Mouse (Mus musculus) naive thymus-derived CD4-positive, alpha-beta T cell, adult 2 months (primary cell): ENCODE data around the gene Vwa2.

Source experiments
- DNase-seq: peaks from one replicate; pipeline ENCODE4 v3.0.0-alpha.2; 2011; ENCODE audit warnings: low read depth

Gene Vwa2

DNA sequence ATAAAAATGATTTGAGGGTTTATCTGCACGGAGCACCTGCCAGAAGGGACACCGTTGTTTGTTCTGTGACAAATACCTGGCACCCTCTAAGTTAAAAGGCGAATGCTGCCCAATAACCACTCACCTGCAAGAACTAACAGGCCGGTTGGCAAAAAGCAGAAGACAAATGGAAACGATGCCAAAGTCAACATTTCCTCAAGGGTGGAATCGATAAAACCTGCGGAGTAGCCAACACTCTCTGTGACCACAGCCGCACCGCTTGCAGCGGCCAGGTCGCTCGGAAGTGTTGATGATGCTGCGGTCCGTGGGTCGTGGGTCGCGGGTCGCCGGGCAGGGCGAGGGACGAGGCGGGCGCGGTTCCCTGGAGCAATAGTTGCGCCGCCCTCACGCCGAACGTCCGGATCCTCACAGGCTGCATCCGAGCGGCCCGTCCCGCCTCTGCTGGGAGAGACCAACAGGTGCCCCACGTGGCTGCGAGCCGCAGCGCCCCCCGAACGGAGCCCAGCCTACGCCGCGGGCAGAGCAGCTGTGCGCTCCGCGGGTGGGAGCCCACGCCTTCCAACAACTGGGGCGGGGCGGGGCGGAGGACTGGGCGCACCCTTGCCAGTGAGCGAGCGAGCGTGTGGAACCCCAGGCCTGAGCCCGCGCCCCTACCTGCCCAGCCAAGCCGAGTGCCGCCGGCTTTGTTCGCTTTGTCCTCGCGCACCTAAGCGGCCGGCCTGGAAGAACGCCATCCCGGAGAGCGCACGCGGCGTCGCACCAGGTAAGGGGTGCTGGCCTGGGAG is at the start of gene Vwa2:
TSS of gene Vwa2 (plus strand) at position 434 of the 785 bp plus-strand sequence.
- no peak for DNase-seq

DNA sequence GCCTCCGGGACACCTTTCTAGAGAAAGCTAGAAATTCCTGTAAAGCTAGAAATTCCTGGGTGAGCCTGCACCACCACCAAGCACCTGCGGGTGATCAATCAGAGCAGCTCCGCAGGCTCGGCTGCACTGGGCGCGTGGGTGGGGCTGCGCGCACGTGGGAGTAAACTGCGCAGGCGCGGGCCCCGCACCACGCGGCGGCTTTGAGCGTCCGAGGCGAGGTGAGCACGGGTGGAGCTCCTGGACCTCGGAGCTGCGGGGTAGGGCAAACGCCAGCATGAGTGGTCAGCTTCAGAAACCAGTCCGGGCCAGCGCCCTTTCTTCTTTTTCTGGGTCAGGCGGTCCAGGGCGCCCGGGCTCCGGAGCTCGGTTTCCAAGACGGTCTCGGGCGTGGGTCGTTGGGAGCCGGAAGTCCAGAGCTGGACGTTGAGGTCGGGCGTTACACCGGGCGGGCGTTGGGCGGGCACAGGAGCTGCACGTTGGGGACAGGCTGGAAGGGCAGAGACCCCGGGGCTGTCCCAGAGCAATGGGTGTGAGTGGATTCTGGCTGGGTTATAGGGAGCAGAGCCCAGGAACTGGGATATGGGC is 47.9 kb upstream of the Vwa2 start, which contains the start of gene Tdrd1:
TSS of gene Tdrd1 (plus strand) at position 163 of the 585 bp plus-strand sequence.
- no peak for DNase-seq

DNA sequence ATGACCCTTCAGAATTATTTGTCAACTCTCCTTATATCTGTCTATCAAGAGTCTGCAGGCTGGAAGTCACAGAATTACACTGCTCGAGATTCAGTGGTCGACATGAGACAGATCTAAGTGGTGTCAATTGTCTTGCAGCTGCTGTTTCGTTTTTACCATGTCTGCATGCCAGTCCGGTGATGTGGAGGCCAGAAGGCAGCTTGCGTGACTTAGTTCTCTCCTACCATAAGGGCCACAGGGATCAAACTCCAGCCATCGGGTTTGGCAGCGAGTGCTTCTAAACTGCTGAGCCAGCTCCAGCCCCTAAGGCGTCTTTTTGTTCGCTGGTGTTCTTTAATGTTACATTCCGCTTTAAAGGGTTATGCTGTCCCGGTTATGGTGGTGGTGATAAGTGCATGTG is 45.7 kb upstream of the Vwa2 start:
- DNase-seq = no peak

DNA sequence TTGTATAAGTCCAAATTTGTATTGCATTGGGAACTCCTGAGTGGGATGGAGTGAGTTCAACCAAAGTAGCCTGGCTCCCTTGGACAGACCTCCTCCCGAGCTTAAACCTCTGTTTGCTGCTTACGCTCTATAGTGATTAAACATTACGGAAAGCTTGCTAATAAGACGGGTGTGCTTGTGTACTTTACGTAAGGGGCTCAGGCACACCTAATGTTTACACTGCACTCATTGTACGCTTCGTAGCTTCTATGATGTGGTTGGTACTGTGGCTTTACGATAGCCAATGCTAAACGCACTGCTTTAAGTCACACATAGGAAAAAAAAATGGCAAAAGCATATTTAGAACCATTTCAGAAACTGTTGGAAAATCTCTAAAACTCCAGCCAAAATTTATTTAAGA is 44.8 kb upstream of the Vwa2 start:
- no peak for DNase-seq

DNA sequence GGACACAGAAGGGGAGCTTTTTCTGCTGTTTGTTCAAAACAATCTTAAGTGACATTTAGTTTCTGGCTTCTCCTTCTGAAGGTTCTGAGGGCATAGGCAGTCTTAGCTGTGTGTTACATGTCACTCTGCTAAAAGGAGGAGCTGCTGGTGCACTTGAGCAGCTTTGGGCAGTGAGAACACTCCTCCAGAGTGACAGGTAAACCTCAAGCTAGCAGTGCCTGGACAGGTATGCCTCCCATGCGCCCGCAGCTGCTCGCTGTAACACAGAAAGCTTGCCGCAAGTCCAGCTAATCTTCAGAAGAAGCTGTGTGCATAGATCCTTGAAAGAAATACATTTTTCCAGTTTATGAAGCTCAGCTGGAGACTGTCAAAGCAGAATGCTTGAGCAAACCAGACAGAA is 43.9 kb upstream of the Vwa2 start:
- DNase-seq = no peak

DNA sequence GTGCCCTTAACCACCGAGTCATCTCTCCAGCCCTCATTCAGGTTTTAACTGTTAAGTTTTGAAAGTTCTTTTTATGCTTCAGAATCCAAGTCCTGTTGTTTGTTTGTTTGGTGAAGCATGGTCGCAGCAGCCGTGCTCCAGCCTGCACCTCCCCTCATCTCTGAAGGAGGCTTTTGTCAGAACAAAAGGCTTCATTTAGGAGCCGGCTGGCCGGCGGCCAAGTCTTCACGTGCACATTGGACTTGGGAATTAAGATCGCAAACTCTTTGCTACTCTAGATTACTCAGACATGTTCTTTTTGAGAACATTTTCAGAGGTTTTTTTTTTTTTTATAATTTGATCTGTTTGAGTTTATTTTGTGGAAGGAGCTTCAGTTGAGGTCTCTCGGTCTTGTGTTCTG is 38.7 kb upstream of the Vwa2 start:
- DNase-seq = no peak

DNA sequence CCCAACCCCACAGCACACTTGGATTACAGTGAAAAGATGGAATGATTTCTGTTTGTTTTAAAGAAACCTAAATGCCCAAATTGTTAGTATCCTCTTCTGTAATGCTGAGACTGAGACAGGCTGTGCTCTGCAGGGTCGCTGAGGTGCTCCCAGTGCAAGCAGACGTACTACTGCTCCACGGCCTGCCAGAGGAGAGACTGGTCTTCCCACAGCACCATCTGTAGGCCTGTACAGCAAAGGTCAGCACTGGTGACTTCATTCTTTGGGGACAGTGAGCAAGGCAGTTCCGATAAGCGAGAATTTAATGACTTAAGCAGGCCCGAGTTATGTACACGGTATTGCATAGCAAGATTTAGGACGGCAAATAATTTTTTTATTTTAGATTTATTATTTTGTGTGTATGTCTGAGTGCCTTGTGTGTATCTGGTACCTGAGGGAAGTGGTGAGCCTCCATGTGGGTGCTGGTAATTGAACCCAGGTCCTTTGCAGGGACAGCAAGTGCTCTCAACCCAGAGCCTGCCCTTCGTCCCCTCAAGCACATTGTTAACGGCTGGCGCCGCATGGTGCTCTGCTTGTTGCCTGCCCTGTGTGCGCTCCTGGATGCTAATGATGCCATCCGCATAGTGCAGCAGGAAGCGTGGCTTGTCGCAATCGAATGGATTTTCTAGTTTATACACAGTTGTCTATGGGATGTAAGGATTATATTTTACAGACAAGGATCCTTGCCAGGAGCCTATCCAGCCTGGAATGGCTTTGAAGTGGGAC is 34.9 kb upstream of the Vwa2 start:
- DNase-seq = no peak

DNA sequence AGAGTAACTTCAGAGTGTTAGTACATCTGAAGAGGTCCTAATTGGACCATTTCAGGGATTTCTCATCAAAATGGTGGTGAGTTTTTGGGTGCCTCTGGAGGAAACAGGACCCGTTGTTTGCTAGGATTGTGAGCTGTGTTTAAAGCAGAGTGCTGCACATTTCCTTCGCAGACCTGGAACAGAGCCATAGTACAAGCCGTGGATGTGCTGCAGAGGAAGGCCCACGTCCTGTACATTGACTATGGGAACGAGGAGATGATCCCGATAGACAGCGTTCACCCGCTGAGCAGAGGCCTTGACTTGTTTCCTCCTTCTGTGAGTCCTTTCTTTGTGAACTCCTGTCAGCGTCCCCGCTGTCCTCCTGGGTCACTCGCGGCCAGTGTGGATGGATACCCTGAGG is 31.1 kb upstream of the Vwa2 start:
- no peak for DNase-seq

DNA sequence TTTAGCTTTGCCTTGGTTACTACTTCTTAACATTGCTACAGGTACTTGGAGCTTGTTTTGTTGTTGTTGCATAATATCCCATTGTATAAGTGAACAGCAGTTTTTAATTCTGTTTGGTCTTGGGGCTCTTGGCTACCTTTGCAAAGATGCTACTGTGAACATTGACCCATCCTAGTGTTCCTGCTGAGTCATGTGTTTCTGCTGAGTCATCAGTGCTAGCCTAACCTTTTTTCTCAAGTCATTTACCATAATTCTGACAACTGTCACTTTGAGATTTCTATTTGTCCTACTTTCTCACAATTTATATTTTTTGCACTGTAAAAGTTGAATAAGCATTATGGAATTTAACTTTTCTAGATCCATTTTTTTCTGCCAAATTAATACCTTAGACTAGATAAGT is 21.5 kb upstream of the Vwa2 start:
- no peak for DNase-seq

DNA sequence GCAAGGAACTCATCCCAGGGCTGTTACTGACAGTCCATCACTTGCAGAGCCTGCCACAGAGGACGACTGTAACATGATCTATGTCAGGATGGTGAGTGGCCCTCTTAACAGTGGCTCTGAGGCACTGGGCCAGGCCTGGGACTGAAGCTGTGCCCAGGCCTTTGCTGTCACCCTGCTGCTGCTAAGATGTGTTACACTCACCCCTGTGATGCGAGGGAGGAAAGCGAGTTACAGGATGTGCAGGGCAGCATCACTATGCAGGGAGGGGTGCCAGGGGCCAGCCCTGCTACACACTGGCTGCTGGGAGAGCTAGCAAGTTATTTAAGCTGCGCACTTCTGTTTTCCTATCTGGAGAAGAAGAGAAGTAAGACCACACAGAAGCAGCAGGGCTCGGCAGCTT is 17.6 kb upstream of the Vwa2 start:
- DNase-seq = no peak

DNA sequence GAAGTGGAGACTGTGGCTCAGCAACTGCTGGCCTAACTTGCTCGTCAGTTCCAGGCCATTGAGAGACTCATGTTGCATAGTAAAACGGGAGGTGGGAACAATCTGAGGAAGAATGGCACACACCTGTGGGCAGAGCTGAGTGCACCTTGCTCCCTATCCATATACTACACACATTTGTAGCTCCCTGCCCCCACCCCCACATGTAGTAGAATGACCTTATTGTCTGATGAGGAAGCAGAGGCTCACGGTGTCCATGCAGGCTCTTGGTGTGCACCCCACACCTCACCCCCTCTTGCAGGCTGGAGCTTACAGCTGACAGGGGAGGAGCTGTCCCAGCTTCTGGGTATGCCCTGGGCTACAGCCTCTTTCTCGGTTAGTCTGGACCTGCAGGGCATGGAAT is 6.3 kb upstream of the Vwa2 start:
- DNase-seq = no peak

DNA sequence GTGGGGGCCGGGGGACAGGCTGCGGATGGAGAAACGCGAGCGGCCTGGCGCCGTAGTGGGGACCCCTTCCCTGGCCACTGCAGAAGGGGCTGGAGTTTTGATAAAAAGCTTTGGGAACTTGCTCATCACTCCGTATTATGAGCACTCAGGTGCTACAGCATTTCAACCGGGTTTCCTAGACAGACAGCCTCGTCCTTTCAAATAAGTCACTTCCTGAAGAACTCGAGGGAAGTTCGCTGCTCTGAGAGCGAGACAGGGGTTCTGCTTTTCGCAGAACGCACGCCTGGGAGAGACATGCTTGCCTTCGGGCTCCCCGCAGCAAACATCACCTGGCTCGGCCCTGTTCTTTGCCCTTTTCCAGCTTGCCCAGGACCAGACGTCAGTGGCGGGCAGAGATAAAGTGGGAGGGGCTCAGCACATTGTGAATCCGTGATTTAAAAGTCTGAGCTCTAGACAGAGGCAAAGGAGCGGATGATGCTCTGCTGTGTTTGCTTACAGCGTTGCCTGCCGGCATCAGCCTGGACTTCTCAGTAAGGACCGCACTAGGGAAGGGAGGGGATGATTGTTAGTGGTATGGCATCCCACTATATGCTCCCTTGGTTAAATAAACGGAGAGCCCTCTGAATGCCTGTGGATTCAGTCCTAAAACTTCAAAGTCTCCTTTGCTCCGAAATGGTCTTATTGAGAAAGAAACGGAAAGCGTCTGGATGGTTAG is 709 bp downstream of the Vwa2 start:
- DNase-seq = no peak

DNA sequence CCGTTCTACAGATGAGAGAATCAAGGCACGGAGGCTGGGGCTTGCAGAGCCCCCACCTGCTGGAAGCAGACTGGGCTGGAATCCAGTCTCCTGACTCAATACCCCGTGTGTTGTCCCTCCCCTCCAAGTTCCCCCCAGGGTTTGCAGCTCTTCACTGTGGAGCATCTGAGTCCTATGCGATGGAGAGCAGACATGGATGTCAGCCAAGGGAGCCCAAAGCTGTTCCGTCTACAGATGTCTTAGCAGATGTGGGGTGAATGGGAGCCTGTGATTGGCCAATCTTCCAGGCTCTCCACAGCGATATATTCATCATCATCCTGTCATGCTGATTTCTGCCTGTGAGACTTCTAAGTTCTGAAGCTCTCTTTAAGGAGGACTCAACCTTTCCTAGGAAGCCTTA is 3.3 kb downstream of the Vwa2 start:
- DNase-seq = no peak

DNA sequence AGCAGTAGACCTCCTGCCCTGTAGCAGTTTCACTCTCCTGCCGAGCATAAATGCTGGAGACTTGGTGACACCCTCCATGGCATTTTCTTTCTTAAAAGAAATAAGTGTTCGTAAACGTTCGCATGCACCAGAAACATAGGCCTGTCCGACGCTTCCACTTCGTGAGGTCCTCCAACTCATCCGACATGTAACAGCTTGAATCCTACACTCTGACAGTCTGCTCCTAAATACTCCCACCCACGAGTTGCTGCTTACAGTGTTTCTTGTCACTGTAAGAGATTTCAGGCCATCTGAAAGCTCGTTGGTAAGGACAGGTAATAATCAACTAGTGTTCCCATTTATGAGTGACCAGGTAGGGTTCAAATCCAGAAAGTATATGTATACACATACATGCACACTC is 13.8 kb downstream of the Vwa2 start:
- DNase-seq = no peak

DNA sequence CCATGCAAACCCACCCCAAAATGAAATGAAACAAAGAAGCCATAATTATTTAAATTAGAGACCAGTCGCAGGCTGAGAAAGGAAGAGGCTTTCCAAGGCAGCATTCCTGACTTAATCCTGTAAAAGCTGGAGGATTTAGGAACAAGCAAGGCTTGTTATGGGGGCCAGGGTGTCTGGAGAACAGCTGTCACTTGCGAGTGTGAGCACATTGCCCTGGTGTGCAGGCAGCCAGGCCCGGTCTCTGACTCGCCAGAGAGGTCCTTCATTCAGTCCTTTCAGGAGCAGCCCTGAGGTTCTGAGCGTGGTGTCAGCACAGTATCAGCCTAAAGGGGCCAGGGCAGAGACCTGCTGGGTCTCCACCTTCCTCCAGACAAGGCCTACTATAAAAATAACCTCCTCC is 14.6 kb downstream of the Vwa2 start:
- no peak for DNase-seq

DNA sequence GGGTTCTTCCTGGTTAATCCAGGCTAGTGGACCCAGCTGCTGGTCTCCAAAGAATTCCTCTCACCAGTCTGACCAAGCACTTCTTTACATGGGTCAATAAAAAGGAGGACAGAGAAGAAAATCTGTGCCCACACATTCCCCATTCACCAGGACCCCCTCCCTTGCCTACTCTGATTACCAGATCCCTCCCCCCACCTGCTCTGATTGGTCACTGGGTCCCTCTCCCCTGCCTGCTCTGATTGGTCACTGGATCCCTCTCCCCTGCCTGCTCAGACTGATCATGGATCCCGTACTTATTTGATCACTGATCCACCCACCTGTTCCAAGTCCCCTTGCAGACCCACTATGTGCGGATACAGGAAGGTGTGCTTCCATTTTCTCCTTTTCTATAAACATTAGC is 17.4 kb downstream of the Vwa2 start:
- no peak for DNase-seq

DNA sequence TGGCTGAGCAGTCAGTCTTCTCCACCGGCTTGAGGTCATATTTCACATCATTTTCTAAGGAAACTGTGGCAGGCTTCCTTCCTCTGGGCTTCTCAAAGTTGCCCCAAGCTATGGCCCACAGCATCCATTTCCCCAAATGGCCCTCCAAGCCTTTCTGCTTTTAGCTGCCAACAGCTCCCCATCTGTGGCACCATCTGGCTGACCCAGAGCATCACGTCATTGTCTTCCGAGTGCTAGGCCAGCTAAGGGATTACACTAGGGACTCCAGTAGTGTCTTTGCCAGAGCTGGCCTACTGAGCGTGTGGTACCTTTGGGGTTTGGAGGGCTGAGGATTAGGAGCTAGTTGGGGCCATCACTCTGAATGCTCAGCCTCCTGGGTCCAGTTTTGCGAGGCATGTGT is 18.5 kb downstream of the Vwa2 start:
- DNase-seq = no peak

DNA sequence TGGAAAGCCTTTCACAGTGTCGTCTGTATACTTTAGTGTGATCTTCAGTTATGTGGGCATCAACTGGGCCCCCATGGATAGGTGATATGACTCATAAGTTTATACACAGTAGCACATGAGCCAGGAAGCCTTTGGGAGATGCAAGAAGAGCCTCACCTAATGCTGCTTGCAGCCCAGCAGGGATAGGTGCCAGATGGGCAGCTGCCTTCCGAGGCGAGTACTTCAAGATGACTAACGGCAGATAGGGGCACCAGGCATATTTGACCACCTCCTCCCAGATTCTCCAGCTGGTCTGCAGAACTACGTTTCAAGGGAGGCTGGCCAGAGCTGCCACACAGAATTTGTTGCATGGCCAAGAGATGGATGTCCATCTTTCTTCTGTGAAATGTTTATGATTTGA is 19.3 kb downstream of the Vwa2 start:
- no peak for DNase-seq

DNA sequence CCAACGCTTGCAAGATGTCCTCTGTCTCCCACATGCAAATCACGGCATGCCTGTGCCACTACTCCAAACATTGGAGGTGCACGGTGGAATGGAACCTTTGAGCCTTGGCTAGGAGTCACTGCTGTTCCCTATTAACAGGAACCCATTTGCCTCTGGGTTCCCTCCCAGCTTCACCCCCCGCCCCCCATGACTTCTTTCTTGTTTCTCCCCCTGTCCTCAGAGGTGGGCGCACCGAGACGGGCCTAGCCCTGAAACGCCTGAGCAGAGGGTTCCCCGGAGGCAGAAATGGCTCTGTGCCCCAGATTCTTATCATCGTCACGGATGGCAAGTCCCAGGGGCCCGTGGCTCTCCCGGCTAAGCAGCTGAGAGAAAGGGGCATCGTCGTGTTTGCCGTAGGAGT is 23.6 kb downstream of the Vwa2 start:
- no peak for DNase-seq

DNA sequence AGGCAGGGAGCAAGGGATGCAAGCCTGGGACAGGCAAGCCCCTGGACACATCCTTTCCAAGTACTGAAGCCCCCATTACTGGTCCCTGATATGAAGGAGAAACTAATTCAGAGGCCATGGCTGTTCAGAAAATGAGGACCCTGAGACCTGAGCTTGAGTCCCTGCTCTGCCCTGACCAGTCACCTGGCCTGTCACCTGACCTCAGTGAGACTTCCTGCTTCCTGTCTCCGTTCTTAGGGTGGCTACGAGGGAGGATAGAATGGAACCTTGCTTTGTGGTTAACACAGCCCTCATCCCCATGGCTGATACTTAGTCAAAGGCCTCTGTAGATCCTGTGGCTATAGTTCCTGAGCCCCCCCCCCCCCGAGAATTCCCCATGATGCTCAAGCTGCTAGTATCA is 30.0 kb downstream of the Vwa2 start:
- no peak for DNase-seq

DNA sequence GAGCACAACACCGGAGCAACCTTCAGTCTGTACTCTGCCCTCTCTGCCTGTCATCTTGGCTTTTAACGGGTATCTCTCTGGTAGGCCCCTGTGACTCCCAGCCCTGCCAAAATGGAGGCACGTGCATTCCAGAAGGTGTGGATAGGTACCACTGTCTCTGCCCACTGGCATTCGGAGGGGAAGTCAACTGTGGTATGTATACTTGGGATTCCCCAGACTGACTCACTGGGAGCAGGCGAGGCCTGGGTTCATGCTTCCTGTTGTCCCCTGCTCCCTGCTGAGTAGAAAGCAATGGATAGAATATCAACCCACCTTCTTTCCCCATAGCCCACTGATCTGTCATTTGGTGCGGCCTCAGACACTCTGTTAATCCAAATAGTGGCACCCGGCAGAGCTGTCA is 31.3 kb downstream of the Vwa2 start:
- no peak for DNase-seq

DNA sequence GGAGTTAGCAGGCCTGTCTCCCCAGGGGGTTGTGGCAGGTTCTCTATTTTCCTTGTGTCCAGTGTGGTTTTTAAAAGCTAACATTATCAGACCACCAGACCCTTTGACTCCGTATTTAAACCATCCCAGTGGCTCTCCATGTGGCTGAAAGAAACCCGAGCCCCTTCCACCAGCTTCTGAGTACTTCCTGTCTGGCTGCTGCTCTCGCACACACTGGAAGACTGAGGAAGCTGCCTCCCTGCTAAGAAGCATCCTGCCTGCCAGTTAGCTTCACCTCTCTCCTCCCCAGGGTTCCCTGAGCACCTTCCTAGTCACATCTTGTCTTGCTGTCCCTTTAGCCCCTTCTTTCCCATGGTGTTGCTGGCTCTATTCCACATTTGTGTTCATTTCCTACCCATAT is 33.8 kb downstream of the Vwa2 start:
- DNase-seq = no peak
